Mouse (Mus musculus): Measurements from ENCODE around the gene Rapgef5.

- TF ChIP-seq GATA1 (IDR thresholded peaks at IDR 0.05; ENCODE audit: low read length) (no peak), TAL1 (IDR thresholded peaks at IDR 0.05; ENCODE audit: low read length) (no peak)
These were observed 48.0 kb upstream of the Rapgef5 start for GRCm38 (mm10) chr12:117468329-117468728.
